Mouse (Mus musculus): ENCODE measurements around the gene Stard10.

DNA sequence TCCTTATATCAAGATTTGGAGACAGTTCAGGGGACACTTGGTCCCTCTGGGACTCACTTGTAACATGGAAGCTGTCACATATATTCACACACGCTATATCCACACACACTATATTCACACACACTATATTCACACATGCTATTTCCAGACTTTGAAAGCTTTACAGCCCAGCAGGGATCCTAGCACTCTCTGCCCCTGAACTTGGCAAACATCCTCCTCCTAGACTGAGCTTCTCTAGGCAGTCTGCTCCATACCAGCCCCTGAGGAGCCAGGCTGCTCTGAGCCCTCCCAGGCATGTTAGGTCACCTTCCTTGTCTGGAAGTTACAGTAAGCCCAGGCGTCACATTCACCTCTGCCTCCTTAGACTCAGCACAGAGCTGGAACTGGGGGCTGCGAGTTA is 19.8 kb downstream of the Stard10 start:
- no peak for TF ChIP-seq CTCF (IDR thresholded peaks at IDR 0.05; ENCODE audit: low read depth, low read length)
- TF ChIP-seq POLR2A (IDR thresholded peaks at IDR 0.05; ENCODE audit: insufficient read depth, low read length) = no peak
